In genomic region chr17:49262394-49262793, GRCm38 (mm10) we compare ENCODE assay signal across 20 mouse cellular contexts.
A peak's percentile ranks its signal among the peaks of the same experiment; 100 is the strongest.
DNase-seq lines count a peak whose midpoint lies in the region; ATAC-seq lines count a peak whose summit lies in the region.
"Had no signal": no experiment of that assay in that cellular context is flagged by ENCODE, and none has a peak within 500 bp of the region (broad histone marks: within the 10 kb centered on the region; RNA-seq: fewer than 3 reads in every experiment).

No protein-coding gene starts in this region.

- no peak overlapping the region for H3K9ac ChIP-seq in forebrain, embryonic 11.5 days (ENCODE audit: low read length)
- H3K9ac ChIP-seq in hindbrain, embryonic 16.5 days (ENCODE audit: low read depth, low read length): no peak overlapping the region
- H3K9ac ChIP-seq in hindbrain, embryonic 11.5 days (ENCODE audit: low read depth, low read length): no peak overlapping the region
- H3K9ac ChIP-seq in forebrain, embryonic 14.5 days (ENCODE audit: low read length): no peak overlapping the region
- H3K9ac ChIP-seq in neural tube, embryonic 15.5 days (replicated peaks): no peak overlapping the region
- H3K9ac ChIP-seq: embryonic facial prominence, embryonic 12.5 days; intestine, embryonic 15.5 days had no signal

- H3K27ac ChIP-seq in forebrain, embryonic 11.5 days (ENCODE audit: low read depth, low read length): no peak overlapping the region
- H3K27ac ChIP-seq in forebrain, embryonic 10.5 days: no peak overlapping the region
- H3K27ac ChIP-seq in hindbrain, embryonic 16.5 days (ENCODE audit: low read depth, low read length): no peak overlapping the region
- no peak overlapping the region for H3K27ac ChIP-seq in hindbrain, embryonic 11.5 days (ENCODE audit: low read depth, low read length)
- H3K27ac ChIP-seq in forebrain, embryonic 14.5 days (ENCODE audit: low read depth, low read length): no peak overlapping the region
- no peak overlapping the region for H3K27ac ChIP-seq in neural tube, embryonic 15.5 days (replicated peaks)
- H3K27ac ChIP-seq: embryonic facial prominence, embryonic 12.5 days; heart, embryonic 10.5 days; intestine, embryonic 15.5 days had no signal

- H3K4me1 ChIP-seq in forebrain, embryonic 11.5 days (replicated peaks; ENCODE audit: control insufficient read depth, insufficient read depth, low read length): no peaks in the 10 kb centered on the region
- peaks cover 12% of the 10 kb centered on the region for H3K4me1 ChIP-seq in forebrain, embryonic 10.5 days
- no peaks in the 10 kb centered on the region for H3K4me1 ChIP-seq in hindbrain, embryonic 16.5 days (ENCODE audit: control insufficient read depth, insufficient read depth, low read depth, low read length)
- no peaks in the 10 kb centered on the region for H3K4me1 ChIP-seq in hindbrain, embryonic 11.5 days (replicated peaks; ENCODE audit: control insufficient read depth, insufficient read depth, low read length)
- H3K4me1 ChIP-seq in forebrain, embryonic 14.5 days (ENCODE audit: control insufficient read depth, insufficient read depth, low read length): no peaks in the 10 kb centered on the region
- H3K4me1 ChIP-seq in neural tube, embryonic 15.5 days: peaks cover 3% of the 10 kb centered on the region; the same call in 1 of the 2 replicates
- H3K4me1 ChIP-seq: embryonic facial prominence, embryonic 12.5 days; heart, embryonic 10.5 days; intestine, embryonic 15.5 days had no signal

- intact Hi-C loops in left cerebral cortex, postnatal 25 days (cut with DNase I): no loop called here

- WGBS in forebrain, embryonic 11.5 days: 23% methylated on average over 4 of the region's 4 CpGs
- WGBS in forebrain, embryonic 10.5 days: 44% methylated on average over 4 of the region's 4 CpGs
- WGBS in hindbrain, embryonic 16.5 days: 36% methylated on average over 4 of the region's 4 CpGs
- 61% methylated on average over 4 of the region's 4 CpGs for WGBS in hindbrain, embryonic 11.5 days
- WGBS in forebrain, embryonic 14.5 days: 10% methylated on average over 4 of the region's 4 CpGs
- 5% methylated on average over 4 of the region's 4 CpGs for WGBS in neural tube, embryonic 15.5 days

- no peaks in the 10 kb centered on the region for H3K27me3 ChIP-seq in forebrain, embryonic 11.5 days (ENCODE audit: control insufficient read depth, insufficient read depth, low read length)
- no peaks in the 10 kb centered on the region; the same call in 1 of the 2 replicates for H3K27me3 ChIP-seq in forebrain, embryonic 10.5 days (ENCODE audit: poor library complexity, severe bottlenecking)
- no peaks in the 10 kb centered on the region for H3K27me3 ChIP-seq in hindbrain, embryonic 16.5 days (replicated peaks; ENCODE audit: control insufficient read depth, insufficient read depth, low read length)
- no peaks in the 10 kb centered on the region for H3K27me3 ChIP-seq in hindbrain, embryonic 11.5 days (ENCODE audit: control insufficient read depth, insufficient read depth, low read length)
- no peaks in the 10 kb centered on the region for H3K27me3 ChIP-seq in forebrain, embryonic 14.5 days (replicated peaks; ENCODE audit: control insufficient read depth, insufficient read depth, low read length)
- no peaks in the 10 kb centered on the region for H3K27me3 ChIP-seq in neural tube, embryonic 15.5 days (replicated peaks)
- H3K27me3 ChIP-seq: embryonic facial prominence, embryonic 12.5 days; intestine, embryonic 15.5 days had no signal

- peak; percentile 67 for DNase-seq in forebrain, embryonic 11.5 days (ENCODE audit: low spot score)
- no peak for DNase-seq in forebrain, embryonic 10.5 days (ENCODE audit: extremely low spot score, low spot score)
- DNase-seq in hindbrain, embryonic 11.5 days (ENCODE audit: low spot score): no peak
- DNase-seq in forebrain, embryonic 14.5 days (ENCODE audit: low spot score): peak; percentile 62
- DNase-seq in left cerebral cortex, postnatal 25 days (ENCODE audit: low spot score in 2 of 2): no peak
- DNase-seq: adrenal gland, postnatal 10 days; B cell, adult 2 months; cerebellum, adult 11-12 months; cerebellum, adult 9-10 months; cerebellum, postnatal 25 days; heart, adult 18-20 months; heart, postnatal 10 days; heart, postnatal 4 days had no signal

- H3K9me3 ChIP-seq in forebrain, embryonic 11.5 days (ENCODE audit: control insufficient read depth, low read length): no peaks in the 10 kb centered on the region
- no peaks in the 10 kb centered on the region for H3K9me3 ChIP-seq in forebrain, embryonic 10.5 days
- no peaks in the 10 kb centered on the region for H3K9me3 ChIP-seq in hindbrain, embryonic 16.5 days (ENCODE audit: control insufficient read depth, low read length)
- H3K9me3 ChIP-seq in hindbrain, embryonic 11.5 days (ENCODE audit: control insufficient read depth, low read length): no peaks in the 10 kb centered on the region
- peaks cover 3% of the 10 kb centered on the region; the same call in 1 of the 2 replicates for H3K9me3 ChIP-seq in forebrain, embryonic 14.5 days (replicated peaks; ENCODE audit: control insufficient read depth, low read length)
- H3K9me3 ChIP-seq in neural tube, embryonic 15.5 days (replicated peaks): no peaks in the 10 kb centered on the region
- H3K9me3 ChIP-seq: embryonic facial prominence, embryonic 12.5 days; heart, embryonic 10.5 days; intestine, embryonic 15.5 days had no signal

- no peak overlapping the region for H3K4me3 ChIP-seq in forebrain, embryonic 11.5 days (ENCODE audit: low read depth, low read length)
- no peak overlapping the region for H3K4me3 ChIP-seq in forebrain, embryonic 10.5 days
- no peak overlapping the region for H3K4me3 ChIP-seq in hindbrain, embryonic 16.5 days (ENCODE audit: low read length)
- H3K4me3 ChIP-seq in hindbrain, embryonic 11.5 days (ENCODE audit: low read depth, low read length): no peak overlapping the region
- no peak overlapping the region for H3K4me3 ChIP-seq in forebrain, embryonic 14.5 days (ENCODE audit: low read depth, low read length)
- no peak overlapping the region for H3K4me3 ChIP-seq in neural tube, embryonic 15.5 days (replicated peaks)
- H3K4me3 ChIP-seq: embryonic facial prominence, embryonic 12.5 days; heart, embryonic 10.5 days; intestine, embryonic 15.5 days had no signal

- H3K36me3 ChIP-seq in forebrain, embryonic 11.5 days (ENCODE audit: control insufficient read depth, insufficient read depth, low read length): no peaks in the 10 kb centered on the region
- H3K36me3 ChIP-seq in forebrain, embryonic 10.5 days (replicated peaks): no peaks in the 10 kb centered on the region
- H3K36me3 ChIP-seq in hindbrain, embryonic 16.5 days (ENCODE audit: control insufficient read depth, insufficient read depth, low read length): no peaks in the 10 kb centered on the region
- no peaks in the 10 kb centered on the region for H3K36me3 ChIP-seq in hindbrain, embryonic 11.5 days (ENCODE audit: control insufficient read depth, insufficient read depth, low read length)
- H3K36me3 ChIP-seq in forebrain, embryonic 14.5 days (ENCODE audit: control insufficient read depth, insufficient read depth, low read length): no peaks in the 10 kb centered on the region
- no peaks in the 10 kb centered on the region for H3K36me3 ChIP-seq in neural tube, embryonic 15.5 days
- H3K36me3 ChIP-seq: embryonic facial prominence, embryonic 12.5 days; G1E; heart, embryonic 10.5 days; intestine, embryonic 15.5 days had no signal

- ATAC-seq in forebrain, embryonic 11.5 days (replicated peaks; ENCODE audit: low FRiP score): peak; percentile 72
- peak; percentile 24; the same call in 1 of the 2 replicates for ATAC-seq in hindbrain, embryonic 16.5 days
- no peak for ATAC-seq in hindbrain, embryonic 11.5 days (ENCODE audit: low FRiP score)
- ATAC-seq in forebrain, embryonic 14.5 days: peak; percentile 54
- peak; percentile 38; the same call in 1 of the 2 replicates for ATAC-seq in neural tube, embryonic 15.5 days (ENCODE audit: low FRiP score)
- ATAC-seq: CD4-positive, CD25-positive, alpha-beta regulatory T cell, adult 4 months; intestine, embryonic 15.5 days had no signal

- no peak overlapping the region for H3K4me2 ChIP-seq in forebrain, embryonic 11.5 days (ENCODE audit: low read depth, low read length, severe bottlenecking)
- no peak overlapping the region for H3K4me2 ChIP-seq in hindbrain, embryonic 16.5 days (ENCODE audit: low read length)
- no peak overlapping the region for H3K4me2 ChIP-seq in hindbrain, embryonic 11.5 days (replicated peaks; ENCODE audit: low read depth, low read length)
- no peak overlapping the region for H3K4me2 ChIP-seq in forebrain, embryonic 14.5 days (ENCODE audit: low read length)
- no peak overlapping the region for H3K4me2 ChIP-seq in neural tube, embryonic 15.5 days
- H3K4me2 ChIP-seq: embryonic facial prominence, embryonic 12.5 days; intestine, embryonic 15.5 days had no signal

Comparison
In these comparisons a context has a peak if more than half of its experiments do, and no peak if none do; other contexts are left out.
1. DNase-seq: peak in forebrain, embryonic 11.5 days (single experiment) and forebrain, embryonic 14.5 days (single experiment); none in forebrain, embryonic 10.5 days (single experiment), hindbrain, embryonic 11.5 days (single experiment) and left cerebral cortex, postnatal 25 days (0 of 2).